28 mouse cellular contexts compared by ENCODE assay signal in genomic region chr2:12874232-12874631, GRCm38 (mm10).
"Had no signal": no experiment of that assay in that cellular context is flagged by ENCODE, and none has a peak within 500 bp of the region (broad histone marks: within the 10 kb centered on the region; RNA-seq: fewer than 3 reads in every experiment).

No protein-coding gene starts in this region.

- H3K4me1 ChIP-seq: embryonic facial prominence, embryonic 10.5 days; embryonic facial prominence, embryonic 12.5 days; embryonic facial prominence, embryonic 13.5 days; embryonic facial prominence, embryonic 15.5 days; forebrain, embryonic 10.5 days; forebrain, embryonic 12.5 days; forebrain, embryonic 13.5 days; forebrain, embryonic 15.5 days had no signal

- H3K4me2 ChIP-seq: embryonic facial prominence, embryonic 12.5 days; embryonic facial prominence, embryonic 13.5 days; embryonic facial prominence, embryonic 15.5 days; forebrain, embryonic 12.5 days; forebrain, embryonic 13.5 days; forebrain, embryonic 15.5 days had no signal

- H3K27ac ChIP-seq: embryonic facial prominence, embryonic 10.5 days; embryonic facial prominence, embryonic 12.5 days; embryonic facial prominence, embryonic 13.5 days; embryonic facial prominence, embryonic 15.5 days; forebrain, embryonic 10.5 days; forebrain, embryonic 12.5 days; forebrain, embryonic 13.5 days; forebrain, embryonic 15.5 days; gastrocnemius, adult 2 months; heart, adult 2 months had no signal

- H3K27me3 ChIP-seq: embryonic facial prominence, embryonic 12.5 days; embryonic facial prominence, embryonic 13.5 days; embryonic facial prominence, embryonic 15.5 days; forebrain, embryonic 12.5 days; forebrain, embryonic 13.5 days; forebrain, embryonic 15.5 days had no signal

- H3K4me3 ChIP-seq: embryonic facial prominence, embryonic 10.5 days; embryonic facial prominence, embryonic 12.5 days; embryonic facial prominence, embryonic 13.5 days; embryonic facial prominence, embryonic 15.5 days; erythroblast, embryonic 14.5 days; forebrain, embryonic 10.5 days; forebrain, embryonic 12.5 days; forebrain, embryonic 13.5 days; forebrain, embryonic 15.5 days; gastrocnemius, adult 2 months; heart, adult 2 months had no signal

- H3K9ac ChIP-seq: embryonic facial prominence, embryonic 12.5 days; embryonic facial prominence, embryonic 13.5 days; embryonic facial prominence, embryonic 15.5 days; forebrain, embryonic 12.5 days; forebrain, embryonic 13.5 days; forebrain, embryonic 15.5 days; forebrain, postnatal 0 days had no signal

- H3K9me3 ChIP-seq: embryonic facial prominence, embryonic 10.5 days; embryonic facial prominence, embryonic 12.5 days; embryonic facial prominence, embryonic 13.5 days; embryonic facial prominence, embryonic 15.5 days; forebrain, embryonic 10.5 days; forebrain, embryonic 12.5 days; forebrain, embryonic 13.5 days; forebrain, embryonic 15.5 days had no signal

- H3K36me3 ChIP-seq: embryonic facial prominence, embryonic 10.5 days; embryonic facial prominence, embryonic 12.5 days; embryonic facial prominence, embryonic 13.5 days; embryonic facial prominence, embryonic 15.5 days; forebrain, embryonic 10.5 days; forebrain, embryonic 12.5 days; forebrain, embryonic 15.5 days had no signal

- ATAC-seq: forebrain, embryonic 13.5 days; forebrain, embryonic 14.5 days; forebrain, embryonic 15.5 days; forebrain, embryonic 16.5 days; forebrain, postnatal 0 days had no signal

- DNase-seq: cerebellum, adult 8-10 months; cerebellum, adult 9-10 months; cerebellum, adult 9-11 months; cerebellum, postnatal 10 days; cerebellum, postnatal 14 days; cerebellum, postnatal 25 days; cerebellum, postnatal 36 days; embryo, embryonic 11 days; forebrain, postnatal 0 days; gastrocnemius, adult 2 months; gastrocnemius, postnatal 10 days; gastrocnemius, postnatal 14 days; gastrocnemius, postnatal 25 days; gastrocnemius, postnatal 36 days; heart, adult 11 months; heart, adult 18-20 months; heart, adult 2 months had no signal
